Mouse (Mus musculus) testis, adult 2 months (tissue): ENCODE results near the gene Yrdc.

Experiments used
- CTCF ChIP-seq: fragments of 200-500 bp; IDR thresholded peaks from 2 replicates; pipeline ENCODE4 v1.5.1; 2012; ENCODE audit warnings: low read depth, mild to moderate bottlenecking, inconsistent platforms, low read length, moderate library complexity; ENCODE audit not compliant: control insufficient read depth, insufficient read depth, insufficient replicate concordance
- POLR2A ChIP-seq: fragments of 200-500 bp; IDR thresholded peaks from 2 replicates; pipeline ENCODE4 v1.6.1; 2012; ENCODE audit warnings: low read depth, mild to moderate bottlenecking, inconsistent platforms, low read length, moderate library complexity; ENCODE audit not compliant: control insufficient read depth

- TF ChIP-seq CTCF (peak; percentile 81; the same call in 1 of the 2 replicates), POLR2A (no peak)
These were observed 7.0 kb upstream of the Yrdc start for GRCm38 (mm10) chr4:124843493-124843892.
